Mouse (Mus musculus): Measurements from ENCODE around the gene Scml4.

Gene Scml4

DNA sequence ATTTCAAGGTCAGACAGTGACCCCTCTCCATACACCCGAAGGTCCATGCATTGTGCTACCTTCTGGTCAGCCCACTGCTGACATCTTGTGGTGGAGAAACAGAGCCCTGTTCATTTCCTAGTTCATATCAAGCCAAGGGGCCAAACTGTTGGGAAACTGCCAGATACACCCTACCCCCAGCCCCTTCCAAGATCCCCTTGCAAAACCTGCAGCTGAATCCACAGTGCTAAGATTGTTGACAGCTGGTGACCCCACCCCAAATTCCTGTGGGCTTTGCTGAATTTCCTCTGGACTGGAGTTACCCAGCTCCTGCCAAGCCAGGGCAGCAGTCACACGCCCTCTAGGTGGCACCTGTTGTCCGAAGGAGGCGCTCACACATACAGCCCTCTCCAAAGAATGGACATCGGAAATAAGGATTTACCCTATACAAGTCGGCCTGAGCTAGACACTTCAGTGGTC, 127.5 kb downstream of the Scml4 start:
- in situ Hi-C loops (cut with MboI; ENCODE audit: low sequenced_read_pairs) = loop anchor here (25.0 kb wide), 1 partner anchor 675 kb away; no protein-coding TSS in a partner anchor

DNA sequence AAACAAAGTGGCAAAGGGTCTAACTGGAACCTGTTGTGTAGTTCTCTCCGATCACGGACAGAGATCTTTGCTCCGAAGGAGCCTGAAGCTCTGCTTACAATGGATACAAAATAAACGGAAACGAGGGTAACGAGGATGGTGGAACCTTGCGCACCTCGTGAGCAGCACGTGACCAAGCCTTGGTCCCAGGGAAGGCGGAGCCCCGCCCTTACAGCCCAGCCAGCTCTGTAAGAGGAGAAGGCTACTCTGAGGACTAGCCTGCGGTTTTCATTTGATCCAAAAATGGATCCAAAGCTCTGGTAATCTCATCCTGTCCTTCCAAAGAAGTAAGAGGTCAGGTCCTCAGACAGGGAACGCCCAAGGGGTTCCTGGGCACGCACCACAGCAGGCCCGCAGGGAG, 128.5 kb downstream of the Scml4 start:
- in situ Hi-C loops (cut with MboI; ENCODE audit: low sequenced_read_pairs) = loop anchor here (25.0 kb wide), 1 partner anchor 676 kb away; no protein-coding TSS in a partner anchor

DNA sequence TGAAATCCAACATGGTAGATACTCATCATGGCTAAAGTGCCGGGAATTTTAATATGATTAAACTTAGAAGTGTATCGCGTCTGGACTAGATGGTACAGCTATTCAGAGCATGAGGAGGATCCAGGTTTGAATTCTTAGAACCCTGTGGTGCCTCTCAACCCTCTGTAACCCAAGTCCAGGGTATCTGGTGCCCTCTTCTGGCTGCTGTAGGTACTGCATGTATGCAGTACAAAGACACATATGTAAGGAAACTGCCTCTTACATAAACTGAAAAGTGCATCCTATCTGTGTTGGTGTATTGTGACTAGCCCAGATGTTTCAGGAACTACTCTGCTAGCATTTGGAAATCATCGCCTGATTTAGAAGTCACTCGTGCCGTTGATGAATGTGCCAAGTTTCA, 129.7 kb downstream of the Scml4 start:
- in situ Hi-C loops (cut with MboI; ENCODE audit: low sequenced_read_pairs) = loop anchor here (25.0 kb wide), 1 partner anchor 678 kb away; no protein-coding TSS in a partner anchor

DNA sequence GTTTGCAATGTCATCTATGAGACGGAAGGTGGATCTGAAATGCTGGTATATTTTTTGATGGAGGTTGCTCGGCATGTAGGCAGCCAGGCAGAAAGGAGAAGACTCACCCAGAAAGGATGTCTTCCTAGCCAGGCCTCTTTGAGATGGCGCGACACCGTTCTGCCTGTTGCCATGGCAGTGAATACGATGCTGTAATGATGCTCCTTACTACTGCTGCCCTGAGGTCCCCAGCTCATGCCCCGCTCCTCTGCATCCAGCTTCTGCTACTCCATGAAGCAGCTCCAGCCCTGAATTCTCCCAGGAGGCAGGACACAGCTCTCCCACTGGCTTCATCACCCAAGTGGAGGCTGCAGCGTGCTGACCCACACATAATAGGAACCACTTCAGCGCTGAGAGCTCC, 130.8 kb downstream of the Scml4 start:
- in situ Hi-C loops (cut with MboI; ENCODE audit: low sequenced_read_pairs) = loop anchor here (25.0 kb wide), 1 partner anchor 679 kb away; no protein-coding TSS in a partner anchor

DNA sequence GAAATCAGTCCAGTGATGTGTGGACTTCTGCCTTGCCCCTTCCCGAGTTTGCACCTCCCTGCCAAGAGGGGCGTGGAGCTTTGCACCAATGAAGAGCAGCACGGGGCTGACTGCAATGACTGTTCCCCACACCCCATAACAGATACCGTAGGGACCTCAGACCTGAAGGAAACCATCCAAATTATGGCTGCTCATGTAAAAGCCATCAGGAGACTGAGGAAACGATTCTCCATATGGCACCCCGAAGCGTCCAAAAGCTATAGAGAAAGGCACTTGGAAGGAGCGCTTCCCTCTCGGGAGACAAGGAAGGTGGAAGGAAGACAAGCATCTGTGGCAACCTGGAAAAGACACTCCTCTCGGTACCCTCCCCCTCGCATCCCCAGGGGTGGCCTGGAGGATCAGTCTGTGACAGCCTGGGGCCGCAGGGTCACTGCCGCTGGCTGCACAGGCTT, 134.2 kb downstream of the Scml4 start:
- in situ Hi-C loops (cut with MboI; ENCODE audit: low sequenced_read_pairs) = loop anchor here (25.0 kb wide), 1 partner anchor 682 kb away; no protein-coding TSS in a partner anchor

DNA sequence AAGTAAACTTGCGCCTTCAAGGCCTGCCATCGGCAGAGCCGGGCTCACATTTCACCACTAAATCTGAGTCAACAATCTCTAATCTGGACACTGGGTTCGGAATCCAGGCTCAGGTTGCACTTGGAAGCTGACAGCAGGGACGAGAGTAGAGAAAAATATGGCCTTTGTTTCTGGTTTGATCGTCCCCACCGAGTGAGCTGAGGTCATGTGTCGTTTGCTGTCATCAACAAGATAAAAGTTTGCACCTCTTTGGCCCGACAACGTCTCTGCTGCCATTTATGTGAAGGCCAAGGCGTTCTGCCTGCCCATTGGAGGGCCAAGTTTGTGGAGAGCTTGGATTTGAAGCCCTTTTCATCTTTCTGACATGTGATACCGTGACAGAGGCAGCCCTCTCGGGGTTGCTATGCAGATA, 135.3 kb downstream of the Scml4 start:
- in situ Hi-C loops (cut with MboI; ENCODE audit: low sequenced_read_pairs) = loop anchor here (25.0 kb wide), 1 partner anchor 683 kb away; no protein-coding TSS in a partner anchor

DNA sequence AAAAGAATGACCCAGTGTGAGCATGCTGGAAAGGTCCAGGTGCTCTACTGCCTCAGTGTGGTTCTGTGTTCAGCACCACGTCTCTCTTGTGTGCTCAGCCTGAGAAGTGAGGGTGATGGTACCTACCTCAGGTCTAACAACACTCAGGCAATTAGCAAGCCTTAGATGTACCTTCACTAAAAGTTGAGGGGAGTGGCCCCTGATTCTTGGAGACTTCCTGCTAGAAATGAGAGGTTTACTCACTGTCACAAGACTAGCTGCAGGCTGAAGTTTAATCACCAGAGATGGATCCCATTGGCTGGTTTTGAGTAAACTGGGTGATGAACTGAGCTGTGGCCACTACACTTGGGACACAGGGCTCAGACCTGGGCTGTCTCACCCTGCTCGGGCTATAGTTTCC, 137.1 kb downstream of the Scml4 start:
- in situ Hi-C loops (cut with MboI; ENCODE audit: low sequenced_read_pairs) = loop anchor here (25.0 kb wide), 1 partner anchor 685 kb away; no protein-coding TSS in a partner anchor

DNA sequence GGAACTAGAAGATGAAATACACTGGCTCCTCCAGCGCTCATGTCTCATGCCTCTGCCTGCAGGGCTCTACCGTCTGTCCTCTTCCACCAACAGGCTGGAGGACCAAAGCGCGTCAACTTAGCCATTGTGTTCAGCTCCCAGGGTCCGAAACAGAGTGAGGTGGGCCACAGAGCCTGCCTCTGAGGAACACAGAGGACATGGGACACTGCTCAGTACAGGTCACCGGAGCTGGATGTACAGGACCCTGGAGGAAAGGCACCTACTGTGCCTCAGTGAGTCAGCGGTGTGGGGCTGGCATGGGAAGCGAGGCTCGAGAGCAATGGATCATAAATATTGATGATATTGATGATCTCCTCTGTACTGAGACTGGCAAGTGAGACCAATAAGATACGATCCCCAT, 139.2 kb downstream of the Scml4 start:
- in situ Hi-C loops (cut with MboI; ENCODE audit: low sequenced_read_pairs) = loop anchor here (25.0 kb wide), 1 partner anchor 687 kb away; no protein-coding TSS in a partner anchor

DNA sequence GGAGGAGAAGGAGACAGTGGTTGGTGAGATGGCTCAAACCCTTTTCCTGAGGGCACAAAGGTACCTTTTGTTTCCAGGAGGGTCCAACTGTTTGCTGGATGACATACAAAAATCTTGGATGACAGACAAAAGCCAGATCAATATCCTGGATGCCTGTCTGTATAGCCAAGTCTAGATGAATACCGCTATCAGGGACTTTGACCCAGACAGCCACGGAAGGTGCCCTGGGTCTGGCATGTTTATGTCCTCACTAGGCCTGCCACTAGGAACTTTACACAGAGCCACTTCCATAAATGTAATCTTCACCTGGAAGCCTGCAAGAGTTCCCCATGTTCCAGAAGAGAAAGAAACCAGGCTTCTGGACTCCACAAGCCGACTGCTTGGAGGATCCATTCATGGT, 141.3 kb downstream of the Scml4 start:
- in situ Hi-C loops (cut with MboI; ENCODE audit: low sequenced_read_pairs) = no loop called here

DNA sequence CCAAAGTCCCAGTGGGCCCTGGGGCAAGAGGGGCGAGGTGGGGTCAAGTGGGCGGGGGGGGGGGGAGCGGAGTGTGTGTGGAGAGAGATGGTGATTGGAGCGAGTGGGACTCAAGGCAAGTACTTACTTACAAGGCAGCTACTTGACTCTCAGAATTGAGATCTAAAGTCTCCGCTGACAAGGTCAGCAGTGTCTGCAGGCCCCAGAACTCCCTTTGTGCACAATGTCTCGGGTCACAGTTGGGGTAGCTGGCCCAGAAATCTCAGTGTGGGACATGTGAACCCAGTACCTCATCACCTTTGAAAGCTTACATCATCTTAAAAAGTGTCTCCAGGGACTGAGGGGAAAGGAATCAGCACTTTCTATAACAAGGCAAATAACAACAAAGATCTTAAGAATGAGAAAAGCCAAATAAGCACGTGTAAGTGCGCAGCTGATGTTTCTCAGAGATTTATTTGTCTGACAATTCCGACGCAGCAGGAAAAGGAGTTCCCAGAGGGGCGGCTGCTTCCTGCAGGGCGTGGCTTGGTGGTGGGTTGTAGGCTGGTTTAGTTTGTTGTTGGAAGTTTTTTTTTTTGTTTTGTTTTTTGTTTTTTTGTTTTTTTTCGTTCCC, 142.0 kb downstream of the Scml4 start:
- in situ Hi-C loops (cut with MboI; ENCODE audit: low sequenced_read_pairs) = no loop called here

DNA sequence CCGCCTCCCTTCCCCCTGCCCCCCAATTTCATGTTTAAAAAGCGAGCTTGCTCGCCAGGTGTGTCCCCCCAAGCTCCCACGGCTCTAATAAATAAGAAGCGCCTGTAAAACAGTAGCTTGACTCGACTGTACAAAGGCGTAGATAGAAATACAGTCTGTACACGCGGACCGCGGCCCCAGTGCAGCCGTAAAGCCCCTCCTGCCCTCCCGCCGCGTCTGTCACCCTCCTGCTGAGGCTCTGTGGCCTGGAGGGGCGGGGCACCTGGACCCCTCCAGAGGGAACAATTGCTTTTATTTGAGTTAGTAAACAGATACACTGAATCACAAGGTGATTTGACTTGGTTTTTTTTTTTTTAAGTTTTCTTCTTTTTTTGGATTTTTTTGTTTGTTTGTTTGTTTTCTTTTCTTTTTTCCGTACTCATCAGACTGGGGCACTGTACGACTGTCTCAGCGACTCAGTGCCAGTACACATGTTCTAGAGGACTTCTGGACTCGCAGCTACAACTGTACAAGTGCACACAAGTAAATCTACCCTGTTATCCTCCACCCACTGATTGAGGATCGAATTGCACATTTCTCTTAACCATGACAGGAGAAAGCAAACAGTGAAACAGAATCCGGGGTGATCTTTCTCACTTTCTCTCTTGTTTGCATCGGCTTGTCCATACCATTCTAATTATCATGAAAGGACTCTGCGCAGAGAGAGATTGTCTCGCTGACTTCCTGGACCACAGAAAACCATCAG, 142.7 kb downstream of the Scml4 start:
- in situ Hi-C loops (cut with MboI; ENCODE audit: low sequenced_read_pairs) = no loop called here

DNA sequence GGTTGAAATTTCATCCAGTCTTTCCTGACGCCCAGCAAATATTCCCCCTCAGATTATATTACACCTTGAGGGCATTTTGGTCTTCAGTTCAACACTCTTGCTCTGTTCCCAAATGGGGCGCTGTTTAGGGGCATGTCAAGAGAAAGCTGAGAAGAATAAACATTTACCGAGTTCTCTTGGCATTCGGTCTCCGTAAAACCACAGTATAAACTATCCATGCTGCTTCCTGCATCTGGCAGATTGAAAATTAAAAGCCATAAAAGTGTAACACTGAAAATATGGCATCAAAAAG, 143.2 kb downstream of the Scml4 start:
- in situ Hi-C loops (cut with MboI; ENCODE audit: low sequenced_read_pairs) = no loop called here

DNA sequence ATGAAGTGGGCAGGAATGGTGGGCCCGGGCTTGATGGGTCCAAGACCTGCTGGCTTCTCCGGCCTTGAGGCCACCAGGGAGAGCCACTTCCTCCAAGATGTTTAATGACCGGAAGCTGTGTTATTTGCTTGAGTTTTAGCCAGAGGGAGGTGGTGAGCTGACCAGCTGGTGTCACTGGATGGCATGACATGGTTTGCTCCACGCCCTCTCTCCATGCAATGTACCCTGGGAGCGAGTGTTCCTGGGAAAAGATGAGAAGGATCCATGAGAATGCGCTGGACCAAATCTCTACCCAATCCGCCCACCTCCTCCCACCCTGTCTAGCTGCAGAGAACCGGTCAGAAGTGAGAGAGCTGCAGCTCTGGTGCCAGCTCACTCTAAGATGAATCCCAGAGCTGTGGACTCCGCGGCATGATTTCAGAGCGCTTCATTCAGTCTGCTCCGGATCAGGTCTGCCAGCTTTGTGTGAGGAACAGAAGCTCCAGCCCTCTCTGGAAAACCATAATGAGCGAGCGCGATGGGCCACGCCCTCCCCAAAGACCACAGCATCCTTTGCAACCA, 144.1 kb downstream of the Scml4 start:
- in situ Hi-C loops (cut with MboI; ENCODE audit: low sequenced_read_pairs) = no loop called here

DNA sequence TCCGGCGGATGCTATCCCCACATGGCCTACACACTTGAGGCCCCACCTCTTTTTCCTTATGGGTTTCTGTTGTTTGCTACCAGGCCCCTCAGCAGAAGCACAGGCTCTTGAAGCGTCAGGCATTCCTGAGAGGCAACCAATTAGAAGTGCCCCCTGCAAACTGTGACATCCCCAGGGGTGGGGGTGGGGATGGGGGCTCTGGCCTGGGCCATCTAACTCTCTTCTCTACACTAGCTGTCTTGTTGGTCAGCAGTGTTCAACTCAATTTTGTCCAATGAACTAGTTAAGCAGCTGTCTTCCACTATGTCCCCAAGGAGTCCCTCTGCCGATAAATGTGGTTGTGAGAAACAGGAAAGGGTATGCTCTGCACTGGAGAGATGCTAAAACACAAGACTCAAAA, 144.9 kb downstream of the Scml4 start:
- in situ Hi-C loops (cut with MboI; ENCODE audit: low sequenced_read_pairs) = no loop called here

DNA sequence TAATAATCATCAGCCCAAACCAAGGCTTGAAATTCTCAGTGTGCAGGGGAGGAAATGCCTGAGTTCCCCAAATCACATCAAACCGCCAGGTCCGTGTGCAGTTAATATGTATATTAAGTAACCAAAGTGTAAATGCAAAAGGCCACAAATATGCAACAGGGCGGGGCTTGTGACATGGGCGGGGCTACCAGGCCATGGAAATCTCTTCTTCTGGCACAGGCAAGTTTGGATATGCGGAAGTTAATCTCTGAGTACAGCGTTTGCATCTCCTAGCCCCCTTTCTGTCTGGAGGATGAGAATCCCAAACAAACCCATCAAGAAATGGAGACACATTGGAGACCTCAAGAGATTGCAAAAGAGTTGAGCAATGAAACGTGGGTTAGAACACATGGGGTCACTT, 145.5 kb downstream of the Scml4 start:
- in situ Hi-C loops (cut with MboI; ENCODE audit: low sequenced_read_pairs) = no loop called here

DNA sequence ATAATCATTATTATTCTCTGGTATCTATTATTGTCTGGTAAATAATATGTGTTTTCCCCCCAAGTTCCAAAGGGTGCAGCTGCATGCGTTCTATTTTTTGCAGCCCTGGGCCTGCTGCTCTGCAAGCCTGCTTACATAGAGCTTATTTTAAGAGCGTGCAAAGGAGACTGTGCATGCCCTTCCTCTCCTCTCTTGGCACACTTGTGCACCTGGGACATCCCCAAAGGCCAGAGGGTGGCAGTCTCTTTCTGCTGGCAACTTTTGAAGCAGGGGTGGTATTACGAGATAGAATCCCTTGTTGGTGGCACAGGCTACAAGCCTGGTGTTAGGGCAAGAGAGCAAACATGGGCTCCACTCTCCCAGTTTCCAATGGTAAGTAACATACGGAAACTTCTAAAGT, 146.4 kb downstream of the Scml4 start:
- in situ Hi-C loops (cut with MboI; ENCODE audit: low sequenced_read_pairs) = no loop called here

DNA sequence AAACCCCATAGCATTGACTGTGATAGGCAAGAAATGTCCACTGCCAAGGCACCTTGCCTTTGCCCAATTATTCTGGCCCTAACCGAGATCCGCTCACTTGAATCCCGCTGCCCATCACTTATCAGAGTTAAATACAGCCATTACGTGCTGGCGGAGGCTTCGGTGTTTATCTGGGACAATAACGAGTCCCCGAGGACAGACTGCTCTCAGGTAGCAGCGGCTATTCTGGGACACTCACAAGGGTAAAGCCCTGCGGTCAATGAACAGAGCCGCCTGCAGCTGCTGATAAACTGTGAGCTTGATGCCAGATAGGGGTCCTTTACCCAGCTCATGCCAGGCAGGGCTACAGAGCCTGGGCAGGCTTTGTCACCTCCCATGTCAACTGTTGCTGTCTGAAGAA, 147.9 kb downstream of the Scml4 start:
- in situ Hi-C loops (cut with MboI; ENCODE audit: low sequenced_read_pairs) = no loop called here
